Mouse (Mus musculus) forebrain, embryonic 11.5 days (tissue): ENCODE data around the gene Ptpro. TPM values are rescaled to one million over a fixed set of nuclear protein-coding genes. Genes with fewer than 3 reads are reported as not detected.

Experiments used
- ATAC-seq: fragments of 200-750 bp; cut with Nextera tagmentation; replicated peaks from 2 replicates; pipeline ENCODE4 v1.8.0; 2017; ENCODE audit warnings: moderate TSS enrichment; ENCODE audit not compliant: low FRiP score
- DNase-seq: peaks from one replicate; pipeline ENCODE4 v3.0.0-alpha.2; 2017; ENCODE audit warnings: low spot score
- H3K27ac ChIP-seq: fragments of 300-500 bp; sonication (generic); 2 replicates; pipeline ENCODE4 v1.5.1; 2014; ENCODE audit warnings: low read depth, low read length
- H3K27me3 ChIP-seq: fragments of 300-500 bp; sonication (generic); 2 replicates; pipeline ENCODE4 v1.6.1; 2014; ENCODE audit warnings: mild to moderate bottlenecking, low read length, mixed read lengths; ENCODE audit not compliant: control insufficient read depth, insufficient read depth
- H3K36me3 ChIP-seq: fragments of 300-500 bp; sonication (generic); 2 replicates; pipeline ENCODE4 v1.6.1; 2014; ENCODE audit warnings: mild to moderate bottlenecking, low read length, moderate library complexity, mixed read lengths; ENCODE audit not compliant: control insufficient read depth, insufficient read depth
- H3K4me1 ChIP-seq: fragments of 300-500 bp; sonication (generic); replicated peaks from 2 replicates; pipeline ENCODE4 v1.6.1; 2014; ENCODE audit warnings: low read length, mixed read lengths; ENCODE audit not compliant: control insufficient read depth, insufficient read depth
- H3K4me2 ChIP-seq: fragments of 300-500 bp; sonication (generic); 2 replicates; pipeline ENCODE4 v1.6.1; 2014; ENCODE audit warnings: low read depth, mild to moderate bottlenecking, low read length, moderate library complexity, mixed read lengths; ENCODE audit not compliant: severe bottlenecking
- H3K4me3 ChIP-seq: fragments of 300-500 bp; sonication (generic); 2 replicates; pipeline ENCODE4 v1.5.1; 2014; ENCODE audit warnings: low read depth, low read length
- H3K9ac ChIP-seq: fragments of 300-500 bp; sonication (generic); 2 replicates; pipeline ENCODE4 v1.6.1; 2014; ENCODE audit warnings: low read length
- H3K9me3 ChIP-seq: fragments of 300-500 bp; sonication (generic); 2 replicates; pipeline ENCODE4 v1.6.1; 2016; ENCODE audit warnings: low read length, mixed read lengths; ENCODE audit not compliant: control insufficient read depth
- WGBS: fragments of 180-500 bp; shearing (Covaris S2); extraction: QIAGEN DNeasy Blood & Tissue Kit; methylation state at CpG from one replicate; pipeline ENCODE4 v1.1.7; 2014; 5-methylcytosine and 5-hydroxymethylcytosine counted together
- polyA plus RNA-seq: library from polyadenylated mRNA; unstranded; fragments of >200 nt; fragmentation: Nextera tagmentation; extraction: Ambion mirVana; gene quantifications from 2 replicates; pipeline ENCODE4 v1.2.1, GENCODE M21; 2014

The Ptpro gene
- polyA plus RNA-seq: 12.5 and 14.4 TPM in 2 replicates

DNA sequence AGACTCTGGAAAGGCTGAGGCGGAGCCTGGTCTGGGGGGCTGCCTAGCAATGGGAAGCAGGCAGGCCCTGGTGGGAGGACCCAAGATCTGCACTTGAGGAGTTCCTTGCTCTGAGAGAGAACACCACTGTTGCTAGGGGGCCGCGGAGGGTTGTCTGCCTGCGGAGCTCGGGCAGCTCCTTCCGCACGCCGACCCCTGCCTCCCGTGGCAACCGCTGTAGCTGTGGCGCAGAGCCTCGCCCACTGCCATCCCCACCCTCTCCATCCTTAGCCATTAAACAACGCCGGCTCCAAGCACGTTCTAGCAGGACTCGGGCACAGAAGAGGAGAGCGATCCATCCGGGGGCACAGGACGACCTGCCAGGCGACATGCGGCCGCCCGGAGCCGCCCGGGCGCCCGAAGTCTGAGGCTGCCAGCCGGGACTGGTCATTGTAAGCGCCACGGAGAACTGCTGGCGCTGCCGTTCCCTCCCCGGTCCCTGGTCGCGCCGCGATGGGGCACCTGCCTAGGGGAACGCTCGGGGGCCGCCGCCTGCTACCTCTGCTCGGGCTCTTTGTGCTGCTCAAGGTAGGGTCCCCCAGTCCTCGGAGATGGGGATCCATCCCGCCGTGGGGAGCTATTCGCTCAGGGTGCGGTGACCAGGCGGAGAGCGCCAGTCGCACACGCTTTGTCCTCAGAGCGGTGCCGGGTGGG is at the start of gene Ptpro:
Ptpro (plus strand) TSS at position 126 of the 693 bp plus-strand sequence.
- Histone ChIP-seq H3K9me3 (no peaks in the 10 kb centered on the region), H3K4me2 (peak within 1 kb of the TSS; percentile 68), H3K4me3 (peak within 1 kb of the TSS; percentile 52), H3K9ac (peak within 1 kb of the TSS; percentile 70), H3K27ac (peak within 1 kb of the TSS; percentile 68), H3K4me1 (no peaks in the 10 kb centered on the region), H3K36me3 (no peaks in the 10 kb centered on the region), H3K27me3 (peaks cover 5% of the 10 kb centered on the region; the same call in 1 of the 2 replicates)
- peak; percentile 86 for DNase-seq
- peak; percentile 87 for ATAC-seq
- under 1% methylated on average over 53 of the region's 53 CpGs for WGBS

DNA sequence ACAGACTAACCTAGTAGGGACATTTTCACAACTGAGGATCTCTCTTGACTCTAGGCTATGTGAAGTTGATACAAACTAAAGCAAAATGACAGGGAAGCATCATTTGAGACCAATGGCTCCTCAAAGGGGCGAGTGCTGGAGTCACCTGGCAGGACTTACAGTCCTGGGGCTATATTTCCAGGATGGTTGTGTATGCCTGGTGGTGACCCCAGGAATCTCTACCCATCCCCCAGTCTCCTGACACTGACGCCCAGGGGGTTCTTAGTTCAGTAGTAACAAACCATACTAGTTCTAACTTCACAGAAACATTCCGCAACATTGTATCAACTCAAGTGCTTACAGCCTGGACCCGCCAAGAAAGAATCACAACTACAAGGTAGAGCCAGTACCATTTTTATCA is 49.5 kb upstream of the Ptpro start:
- H3K27me3 ChIP-seq: no peaks in the 10 kb centered on the region
- DNase-seq (peak; percentile 39), ATAC-seq (no peak)
- H3K9me3 ChIP-seq: no peaks in the 10 kb centered on the region
- no peak overlapping the region for H3K27ac ChIP-seq
- no peaks in the 10 kb centered on the region for H3K36me3 ChIP-seq
- WGBS: 90% methylated on average over 4 of the region's 4 CpGs
- H3K9ac ChIP-seq: no peak overlapping the region
- no peaks in the 10 kb centered on the region for H3K4me1 ChIP-seq
- H3K4me3 ChIP-seq: no peak overlapping the region
- H3K4me2 ChIP-seq: no peak overlapping the region

DNA sequence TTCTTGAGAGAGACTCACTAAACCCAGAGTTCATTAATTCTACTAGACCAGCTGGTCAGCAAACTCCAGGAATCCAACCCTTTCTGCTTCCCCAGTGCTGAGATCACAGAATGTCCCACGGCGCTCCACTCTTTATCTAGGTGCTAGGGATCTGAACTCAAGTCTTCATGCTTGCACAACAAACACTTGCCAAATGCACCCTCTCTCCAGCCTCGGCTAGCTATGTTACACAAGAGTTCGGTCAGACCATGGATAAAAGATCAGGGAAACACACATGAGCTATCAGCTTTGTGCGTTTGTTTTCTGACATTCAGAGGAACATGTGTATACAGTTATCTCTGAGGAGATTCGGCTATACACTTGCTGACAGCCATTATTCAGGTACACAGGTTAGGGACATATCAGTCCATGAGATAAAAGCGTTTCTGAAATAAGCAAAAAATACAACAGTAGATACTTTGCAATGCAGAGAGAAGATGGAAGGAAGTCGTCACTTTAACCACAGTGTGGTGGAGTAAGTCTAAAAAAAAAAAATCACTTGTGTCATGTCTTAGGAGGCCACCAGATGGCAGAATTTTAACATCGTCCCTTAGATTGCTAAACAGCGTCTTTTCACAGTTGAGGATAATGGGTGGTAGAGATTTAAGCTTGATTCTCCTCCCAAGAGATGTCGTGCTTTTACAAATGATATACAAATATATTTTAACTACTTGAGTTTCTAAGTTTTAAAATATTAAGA is 46.3 kb upstream of the Ptpro start:
- H3K4me1 ChIP-seq: no peaks in the 10 kb centered on the region
- ATAC-seq: peak; percentile 58; the same call in 1 of the 2 replicates
- H3K4me3 ChIP-seq: no peak overlapping the region
- WGBS: 63% methylated on average over 11 of the region's 11 CpGs
- no peaks in the 10 kb centered on the region for H3K9me3 ChIP-seq
- no peak overlapping the region for H3K4me2 ChIP-seq
- H3K27me3 ChIP-seq: no peaks in the 10 kb centered on the region
- no peaks in the 10 kb centered on the region for H3K36me3 ChIP-seq
- no peak overlapping the region for H3K27ac ChIP-seq
- DNase-seq: peak; percentile 35
- H3K9ac ChIP-seq: no peak overlapping the region

DNA sequence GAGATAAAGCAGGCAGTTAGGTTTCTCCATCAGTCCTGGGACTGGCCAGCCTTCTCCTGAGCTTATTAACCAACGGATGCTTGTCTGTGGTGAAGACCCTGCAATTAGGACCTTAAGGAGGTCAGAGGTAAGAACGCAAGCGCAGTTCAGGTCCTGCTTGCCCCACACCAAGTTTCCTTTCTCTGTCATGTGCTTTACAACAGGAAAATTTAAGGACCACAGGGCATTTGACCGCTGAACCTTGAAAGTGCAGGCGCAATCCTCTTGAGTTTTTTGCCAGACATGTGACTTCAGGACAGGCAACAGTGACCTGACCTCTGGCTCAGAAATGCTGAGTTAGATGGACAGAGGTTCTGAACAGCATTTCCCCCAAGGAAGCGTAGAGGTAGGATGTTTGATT is 45.0 kb upstream of the Ptpro start:
- Histone ChIP-seq H3K27me3 (no peaks in the 10 kb centered on the region), H3K9ac (no peak overlapping the region), H3K4me2 (no peak overlapping the region), H3K4me3 (no peak overlapping the region), H3K4me1 (no peaks in the 10 kb centered on the region), H3K27ac (no peak overlapping the region), H3K9me3 (no peaks in the 10 kb centered on the region), H3K36me3 (no peaks in the 10 kb centered on the region)
- ATAC-seq (no peak), DNase-seq (peak; percentile 32)
- WGBS: 95% methylated on average over 6 of the region's 6 CpGs

DNA sequence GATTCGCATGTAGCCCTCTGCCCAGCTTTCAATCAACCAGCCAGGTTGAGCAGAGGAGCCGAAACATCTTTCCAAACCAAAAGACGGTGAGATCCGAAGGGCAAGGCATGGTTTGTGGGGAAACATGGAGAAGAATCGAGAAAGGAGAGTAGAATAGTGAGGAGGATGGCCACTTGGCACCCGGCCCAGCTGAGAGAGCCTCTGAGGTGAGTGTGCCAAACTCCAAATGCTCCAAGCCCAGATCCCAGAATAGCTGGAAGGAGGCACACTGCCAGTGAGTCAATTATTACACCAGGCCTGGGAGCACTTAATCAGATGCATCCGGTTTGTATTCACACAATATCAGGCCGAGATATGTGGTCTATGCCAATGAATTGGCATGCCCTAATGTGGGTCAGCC is 42.1 kb upstream of the Ptpro start:
- ATAC-seq: no peak
- H3K9me3 ChIP-seq: no peaks in the 10 kb centered on the region
- 89% methylated on average over 8 of the region's 8 CpGs for WGBS
- H3K9ac ChIP-seq: no peak overlapping the region
- DNase-seq: peak; percentile 30
- H3K4me1 ChIP-seq: no peaks in the 10 kb centered on the region
- no peak overlapping the region for H3K27ac ChIP-seq
- no peak overlapping the region for H3K4me2 ChIP-seq
- no peak overlapping the region for H3K4me3 ChIP-seq
- H3K27me3 ChIP-seq: no peaks in the 10 kb centered on the region
- no peaks in the 10 kb centered on the region for H3K36me3 ChIP-seq

DNA sequence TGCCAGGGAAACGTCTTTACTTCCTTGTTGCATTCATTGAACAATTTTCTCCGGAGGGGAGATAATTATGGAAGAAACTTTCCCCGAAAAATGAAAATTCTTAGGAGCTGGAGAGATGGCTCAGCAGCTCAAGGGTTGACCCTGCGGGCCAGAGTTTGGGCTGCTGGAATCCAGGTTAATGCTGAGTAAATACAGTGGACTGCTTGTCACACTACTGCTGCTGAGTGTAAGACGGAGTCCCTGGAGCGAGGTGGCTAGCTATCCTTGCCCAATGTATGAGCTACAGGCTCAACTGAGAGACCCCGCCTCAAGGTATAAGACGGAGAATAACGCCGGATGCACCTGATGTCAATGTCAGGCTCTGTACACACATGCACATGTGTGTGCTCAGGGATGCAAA is 41.1 kb upstream of the Ptpro start:
- H3K4me1 ChIP-seq: no peaks in the 10 kb centered on the region
- peak; percentile 34 for DNase-seq
- H3K27ac ChIP-seq: no peak overlapping the region
- H3K27me3 ChIP-seq: no peaks in the 10 kb centered on the region
- no peaks in the 10 kb centered on the region for H3K36me3 ChIP-seq
- H3K9ac ChIP-seq: no peak overlapping the region
- no peak overlapping the region for H3K4me2 ChIP-seq
- no peaks in the 10 kb centered on the region for H3K9me3 ChIP-seq
- 93% methylated on average over 10 of the region's 10 CpGs for WGBS
- no peak for ATAC-seq
- no peak overlapping the region for H3K4me3 ChIP-seq

DNA sequence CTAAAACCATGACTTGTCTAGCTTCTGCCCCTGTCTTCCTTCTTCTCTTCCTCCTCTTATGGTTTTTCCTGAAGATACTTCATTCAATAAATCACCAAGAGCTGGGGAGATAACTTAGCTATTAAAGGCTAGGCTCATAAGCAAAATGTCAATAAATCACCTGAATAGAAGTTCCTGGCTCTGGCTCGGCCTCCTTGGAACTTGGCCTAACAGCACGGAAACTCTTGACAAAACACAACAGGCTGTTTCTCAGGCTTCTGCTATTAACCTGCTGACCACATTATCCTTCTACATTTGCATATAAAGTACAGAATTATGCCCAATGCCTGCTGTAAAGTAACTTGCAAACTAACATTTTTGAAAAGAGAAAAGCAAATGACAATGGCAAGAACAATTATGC is 40.7 kb upstream of the Ptpro start:
- DNase-seq: peak; percentile 4
- Histone ChIP-seq H3K27me3 (no peaks in the 10 kb centered on the region), H3K4me2 (no peak overlapping the region), H3K27ac (no peak overlapping the region), H3K36me3 (no peaks in the 10 kb centered on the region), H3K4me3 (no peak overlapping the region), H3K9ac (no peak overlapping the region), H3K4me1 (no peaks in the 10 kb centered on the region), H3K9me3 (no peaks in the 10 kb centered on the region)
- 90% methylated on average over 2 of the region's 2 CpGs for WGBS
- ATAC-seq: no peak

DNA sequence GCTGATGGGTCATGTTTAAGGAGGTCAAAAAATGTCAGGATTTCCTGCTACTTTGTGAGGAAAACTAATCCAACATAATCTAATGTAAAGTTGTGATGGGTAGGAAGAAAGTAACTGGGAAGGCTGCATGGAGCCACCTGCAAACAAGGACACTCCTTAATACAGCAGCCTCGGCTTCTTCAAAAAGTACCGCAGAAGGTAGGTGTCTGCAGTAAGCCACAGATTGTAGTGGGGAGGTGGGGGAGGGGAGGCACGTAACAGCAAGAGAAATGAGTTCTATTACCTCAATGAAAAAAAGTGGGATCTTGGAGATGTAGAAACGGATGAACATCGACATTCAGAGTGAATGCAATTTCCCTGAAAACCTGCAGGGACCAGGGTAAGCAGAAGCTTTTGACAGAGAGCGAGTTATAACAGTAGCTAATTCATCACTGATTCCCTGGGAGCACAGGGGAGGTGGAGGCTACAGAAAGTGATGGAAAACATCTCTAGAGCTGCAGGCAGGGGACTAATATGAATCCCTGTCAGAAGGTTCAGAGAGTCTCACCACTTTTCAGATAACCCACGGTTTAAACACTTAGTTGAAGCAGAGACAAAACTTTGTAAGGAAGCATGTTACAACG is 34.2 kb upstream of the Ptpro start:
- Histone ChIP-seq H3K9ac (no peak overlapping the region), H3K27ac (no peak overlapping the region), H3K9me3 (no peaks in the 10 kb centered on the region), H3K4me3 (no peak overlapping the region), H3K36me3 (no peaks in the 10 kb centered on the region), H3K4me1 (no peaks in the 10 kb centered on the region), H3K27me3 (no peaks in the 10 kb centered on the region), H3K4me2 (no peak overlapping the region)
- ATAC-seq (no peak), DNase-seq (peak; percentile 9)
- WGBS: 85% methylated on average over 8 of the region's 8 CpGs
